Mouse (Mus musculus) ES-E14 (cell line): ENCODE measurements around the gene Fam171b. TPM values are rescaled to one million over a fixed set of nuclear protein-coding genes. Genes with fewer than 3 reads are reported as not detected.

ENCODE experiments used
- DNase-seq: peaks from one replicate; pipeline ENCODE4 v3.0.0-alpha.2; 2013; ENCODE audit warnings: low read depth, low spot score
- H3K27ac ChIP-seq: 2 replicates; pipeline ENCODE4 v1.5.1; 2012; ENCODE audit warnings: low read depth, mild to moderate bottlenecking, low read length, moderate library complexity, mixed read lengths; ENCODE audit not compliant: poor library complexity, insufficient read depth, severe bottlenecking
- H3K36me3 ChIP-seq: 2 replicates; pipeline ENCODE4 v1.6.1; 2012; ENCODE audit warnings: mild to moderate bottlenecking, low read length, moderate library complexity, mixed read lengths; ENCODE audit not compliant: control insufficient read depth, poor library complexity, insufficient read depth, severe bottlenecking
- H3K4me1 ChIP-seq, 2 experiments: fragments of 150-350 bp in 1 of 2; sonication (generic) in 1 of 2; 2 replicates each; pipeline ENCODE4 v1.6.1; 2012; ENCODE audit warnings: low read length in 2 of 2, mild to moderate bottlenecking in 1 of 2, mixed read lengths in 1 of 2; ENCODE audit not compliant: control insufficient read depth in 2 of 2, insufficient read depth in 2 of 2, poor library complexity in 1 of 2
- H3K4me3 ChIP-seq, 2 experiments: fragments of 150-350 bp in 1 of 2; sonication (generic) in 1 of 2; 2 replicates each; pipeline ENCODE4 v1.5.1; 2012; ENCODE audit warnings: low read length in 2 of 2, low read depth in 1 of 2, mild to moderate bottlenecking in 1 of 2, mixed read lengths in 1 of 2; ENCODE audit not compliant: insufficient read depth in 1 of 2, poor library complexity in 1 of 2, severe bottlenecking in 1 of 2
- H3K9ac ChIP-seq: 2 replicates; pipeline ENCODE4 v1.6.1; 2012; ENCODE audit warnings: low read depth, mild to moderate bottlenecking, low read length, mixed read lengths; ENCODE audit not compliant: poor library complexity, insufficient read depth, severe bottlenecking
- H3K9me3 ChIP-seq: fragments of 150-350 bp; sonication (generic); 2 replicates; pipeline ENCODE4 v1.6.1; 2012; ENCODE audit warnings: low read depth, mild to moderate bottlenecking, low read length; ENCODE audit not compliant: control insufficient read depth, insufficient read depth
- CHD2 ChIP-seq: IDR thresholded peaks from 2 replicates; pipeline ENCODE4 v1.6.1; 2014; ENCODE audit warnings: mild to moderate bottlenecking, low read depth, low read length, inconsistent platforms
- HCFC1 ChIP-seq: IDR thresholded peaks from 2 replicates; pipeline ENCODE4 v1.6.1; 2012; ENCODE audit warnings: low read length, inconsistent platforms, borderline replicate concordance; ENCODE audit not compliant: insufficient read depth
- MAFK ChIP-seq: IDR thresholded peaks from 2 replicates; pipeline ENCODE4 v1.6.1; 2014; ENCODE audit warnings: mild to moderate bottlenecking, low read depth, low read length, inconsistent platforms; ENCODE audit not compliant: insufficient read depth
- ZC3H11A ChIP-seq: IDR thresholded peaks from 2 replicates; pipeline ENCODE4 v1.6.1; 2012; ENCODE audit warnings: low read depth, mild to moderate bottlenecking, inconsistent platforms, low read length, borderline replicate concordance
- ZNF384 ChIP-seq: IDR thresholded peaks from 2 replicates; pipeline ENCODE4 v1.6.1; 2012; ENCODE audit warnings: low read depth, low read length, inconsistent platforms
- in situ Hi-C, 2 experiments: fragments of 600-800 bp; cut with MboI; formaldehyde crosslinking; loops; one replicate each; pipeline ENCODE4 v1.15.1; 2025; ENCODE audit warnings: low sequenced_read_pairs in 2 of 2, inconsistent platforms in 1 of 2; ENCODE audit not compliant: unreplicated experiment in 2 of 2
- total RNA-seq: library from RNA; depleted of rRNA; stranded (reverse); fragments of 300-350 nt; gene quantifications from 2 replicates; pipeline ENCODE4 v1.2.3, GENCODE M21; 2012

Gene Fam171b
- total RNA-seq, 1 experiment = 2.3 TPM

DNA sequence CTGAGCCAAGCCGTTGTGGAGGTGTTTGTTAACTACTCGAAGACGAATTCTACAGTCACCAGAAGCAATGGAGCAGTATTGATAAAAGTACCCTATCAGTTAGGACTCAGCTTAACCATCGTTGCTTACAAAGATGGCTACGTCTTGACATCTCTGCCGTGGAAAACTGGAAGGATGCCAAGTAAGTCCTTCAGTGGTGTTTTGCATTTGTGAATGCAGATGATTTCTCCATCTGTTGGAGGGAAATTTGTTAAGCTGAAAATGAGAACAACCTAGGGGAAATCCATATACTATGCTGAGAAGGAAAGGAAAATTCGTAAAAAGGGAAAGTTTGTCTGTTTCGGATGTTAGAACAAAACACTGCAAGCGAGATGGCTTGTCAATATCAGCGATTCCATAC, 41.0 kb downstream of the Fam171b start:
- Histone ChIP-seq H3K36me3 (no peaks in the 10 kb centered on the region), H3K4me3 (no peak overlapping the region), H3K27ac (no peak overlapping the region), H3K9ac (no peak overlapping the region), H3K9me3 (no peaks in the 10 kb centered on the region), H3K4me1 (no peaks in the 10 kb centered on the region)
- no peak for TF ChIP-seq ZNF384
- TF ChIP-seq MAFK = no peak
- TF ChIP-seq CHD2 = no peak
- TF ChIP-seq HCFC1 = no peak
- TF ChIP-seq ZC3H11A = no peak
- no peak for DNase-seq
- in situ Hi-C loops = no loop called here

DNA sequence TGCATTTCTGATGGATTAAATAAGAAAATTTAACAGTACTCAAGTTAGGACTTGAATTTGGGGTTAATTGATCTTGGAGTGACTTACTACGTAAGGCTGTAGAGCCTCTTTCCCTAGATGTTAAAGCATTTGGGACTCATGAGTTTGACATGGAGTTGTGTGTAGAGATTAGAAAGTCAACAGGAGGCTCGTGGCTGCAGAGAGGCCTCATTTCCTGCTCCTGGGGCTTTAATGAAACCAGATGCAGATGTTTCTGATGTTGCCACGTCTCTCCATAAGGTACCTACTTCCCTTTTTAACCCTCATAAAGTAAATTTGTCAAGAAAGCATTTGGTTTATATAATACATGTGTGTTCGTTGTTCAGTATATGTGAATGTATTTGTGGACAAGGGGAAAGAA, 43.8 kb downstream of the Fam171b start:
- in situ Hi-C loops = no loop called here

GRCm38 (mm10) chr2:83883850-83884420, 71.5 kb downstream of the Fam171b start:
- no peak for TF ChIP-seq MAFK
- TF ChIP-seq HCFC1 = no peak
- no peak for TF ChIP-seq ZC3H11A
- no peak for TF ChIP-seq CHD2
- TF ChIP-seq ZNF384 = no peak
- Histone ChIP-seq H3K36me3 (no peaks in the 10 kb centered on the region), H3K9ac (no peak overlapping the region), H3K27ac (no peak overlapping the region), H3K9me3 (no peaks in the 10 kb centered on the region), H3K4me3 (no peak overlapping the region), H3K4me1 (no peaks in the 10 kb centered on the region)
- no peak for DNase-seq
- in situ Hi-C loops = no loop called here

More for the DNA sequence above, 43.8 kb downstream of the Fam171b start:
- Histone ChIP-seq H3K4me3 (no peak overlapping the region), H3K27ac (no peak overlapping the region), H3K4me1 (no peaks in the 10 kb centered on the region), H3K36me3 (no peaks in the 10 kb centered on the region), H3K9ac (no peak overlapping the region), H3K9me3 (no peaks in the 10 kb centered on the region)
- DNase-seq = no peak
- TF ChIP-seq ZNF384 (no peak), ZC3H11A (no peak), CHD2 (no peak), MAFK (no peak), HCFC1 (no peak)

GRCm38 (mm10) chr2:83893701-83894100, 81.3 kb downstream of the Fam171b start:
- Histone ChIP-seq H3K36me3 (no peaks in the 10 kb centered on the region), H3K27ac (no peak overlapping the region), H3K9ac (no peak overlapping the region), H3K9me3 (no peaks in the 10 kb centered on the region), H3K4me1 (no peaks in the 10 kb centered on the region), H3K4me3 (no peak overlapping the region)
- DNase-seq = no peak
- no peak for TF ChIP-seq MAFK
- no peak for TF ChIP-seq ZC3H11A
- no peak for TF ChIP-seq ZNF384
- TF ChIP-seq HCFC1 = no peak
- no peak for TF ChIP-seq CHD2
- in situ Hi-C loops = no loop called here
